Mouse (Mus musculus): ENCODE results near the gene Lrrfip1.

Lrrfip1 gene

DNA sequence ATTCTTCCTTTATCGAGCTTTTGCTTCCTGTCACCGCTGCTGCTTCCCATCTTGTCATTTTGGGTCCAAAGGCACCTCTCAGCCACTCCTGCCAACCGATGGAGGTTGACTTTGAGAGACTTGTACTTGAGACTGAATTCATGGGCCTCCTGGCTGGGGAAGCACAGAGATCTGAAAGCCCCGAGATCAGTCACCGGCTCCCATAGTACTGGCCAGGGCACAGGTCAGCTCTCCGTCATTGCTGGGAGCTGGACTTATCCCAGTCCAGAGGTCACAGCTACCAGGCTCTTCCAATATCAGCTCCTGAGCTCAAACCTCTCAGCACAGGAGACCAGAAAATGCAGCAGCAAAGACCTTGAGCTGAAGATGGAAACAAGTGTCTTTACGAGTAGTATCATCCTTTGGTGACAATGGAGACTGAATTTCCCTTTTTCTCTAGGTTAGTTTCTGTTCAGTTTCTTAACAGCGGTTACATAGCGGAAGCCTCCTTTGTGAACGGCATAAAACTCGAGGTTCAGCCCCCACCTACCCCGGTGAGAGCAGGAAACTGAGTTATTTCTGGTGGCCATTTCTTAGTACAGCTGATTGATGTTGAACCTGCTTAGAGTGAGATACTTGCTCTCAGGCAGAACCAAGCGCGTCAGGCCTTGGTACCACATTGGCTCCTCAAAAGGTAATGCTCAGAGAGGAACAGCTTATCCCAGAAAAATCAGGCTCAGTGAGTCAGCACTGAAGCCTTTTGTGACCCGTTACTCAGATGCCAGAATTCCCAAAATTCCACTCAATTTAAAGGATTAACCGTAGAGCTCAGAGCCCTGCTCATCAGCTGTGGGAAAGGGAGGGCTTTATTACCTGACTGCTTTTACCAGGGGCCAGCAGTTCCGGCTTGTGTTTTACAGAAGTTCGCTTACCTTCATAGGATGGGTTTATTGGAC lies 59.0 kb downstream of the Lrrfip1 start:
- peak; percentile 60 to 63 for DNase-seq

- DNase-seq: no peak
These were observed 59.7 kb downstream of the Lrrfip1 start for GRCm38 (mm10) chr1:91058251-91058650.

GRCm38 (mm10) chr1:91059792-91060604 lies 61.5 kb downstream of the Lrrfip1 start:
- DNase-seq: no peak

DNA sequence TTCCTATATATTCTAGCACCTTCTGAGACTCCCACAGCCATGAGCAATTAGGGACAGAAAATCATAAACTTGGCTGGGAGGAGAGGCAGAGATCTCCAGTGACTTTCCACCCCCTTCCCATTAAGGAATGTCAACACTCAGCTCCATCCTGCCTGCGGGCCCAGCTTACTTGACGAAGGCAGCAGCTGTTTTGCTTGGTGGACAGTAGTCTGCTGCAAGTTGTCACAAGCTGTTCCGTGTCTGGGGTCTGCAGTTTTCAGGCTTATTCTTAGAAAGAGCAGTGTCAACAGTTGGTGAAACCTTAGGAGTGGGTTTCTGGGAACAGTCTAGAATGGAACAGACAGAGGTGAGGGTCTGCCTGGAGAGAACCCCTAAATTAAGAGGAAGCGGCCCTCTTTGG lies 62.6 kb downstream of the Lrrfip1 start:
- no peak for DNase-seq

GRCm38 (mm10) chr1:91062363-91062762 lies 63.8 kb downstream of the Lrrfip1 start:
- peak in 1 of 2 experiments; percentile 35 for DNase-seq

- no peak for DNase-seq
These were observed 65.5 kb downstream of the Lrrfip1 start for GRCm38 (mm10) chr1:91064053-91064452.

- DNase-seq: peak in 1 of 2 experiments; percentile 37
These were observed 66.5 kb downstream of the Lrrfip1 start for GRCm38 (mm10) chr1:91064903-91065525.

- DNase-seq: no peak
These were observed 67.5 kb downstream of the Lrrfip1 start for GRCm38 (mm10) chr1:91066061-91066460.

DNA sequence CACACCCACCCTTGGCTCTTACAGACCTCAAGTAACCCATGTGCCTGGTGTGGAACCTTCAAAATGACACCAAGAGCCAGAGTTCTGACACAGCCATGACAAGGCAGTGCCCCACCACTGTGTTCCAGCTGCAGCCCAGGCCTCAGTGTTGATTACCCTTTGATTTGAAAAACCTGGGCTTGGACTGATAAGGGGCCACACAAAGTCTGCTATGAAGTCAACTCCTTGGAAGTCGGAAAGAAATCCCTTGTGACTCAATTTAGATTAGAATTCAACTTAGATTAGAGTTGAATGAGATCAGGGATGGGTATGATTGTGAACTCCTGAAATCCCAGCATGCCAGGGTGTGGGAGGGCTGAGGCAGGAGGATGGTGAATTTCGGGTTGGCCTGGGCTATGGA lies 68.1 kb downstream of the Lrrfip1 start:
- no peak for DNase-seq

DNA sequence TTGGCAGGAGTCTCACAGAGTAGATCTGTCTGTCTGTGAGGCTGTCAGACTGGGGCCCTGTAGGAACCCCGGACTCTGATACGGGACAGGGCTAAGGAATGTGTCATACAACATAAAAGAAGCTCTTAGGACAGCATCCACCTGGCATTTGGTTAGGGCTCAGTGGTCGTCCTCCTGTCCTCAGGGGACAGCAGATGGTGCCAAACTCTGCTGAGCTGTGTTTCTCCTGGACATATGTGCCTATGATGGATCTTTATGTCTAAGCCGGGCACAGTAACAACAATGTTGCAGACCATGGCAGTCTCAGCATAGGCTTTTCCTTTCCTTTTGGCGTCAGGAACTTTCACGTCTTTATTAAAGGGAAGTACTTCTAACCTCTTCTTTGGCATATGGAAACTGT lies 69.2 kb downstream of the Lrrfip1 start:
- DNase-seq: no peak

GRCm38 (mm10) chr1:91069575-91069974 lies 71.0 kb downstream of the Lrrfip1 start:
- no peak for DNase-seq

DNA sequence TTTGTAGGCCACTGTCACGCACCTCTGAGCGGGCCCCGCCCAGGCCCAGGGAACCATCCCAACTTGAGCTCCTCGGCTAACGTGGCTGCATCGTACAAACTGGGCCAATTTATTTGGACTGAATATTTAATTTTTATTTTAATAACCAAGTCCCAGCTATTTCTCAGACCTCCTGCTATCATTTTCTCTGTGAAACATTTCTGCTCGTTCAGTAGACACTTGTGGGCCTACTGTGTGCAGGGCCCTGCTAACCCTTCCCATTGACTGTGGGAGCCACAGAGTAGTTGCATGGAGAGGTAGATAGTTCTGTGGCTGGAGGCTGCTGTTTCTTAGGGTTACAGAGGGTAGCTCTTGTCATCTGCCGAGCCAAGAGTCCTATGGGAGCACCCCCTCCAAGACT lies 72.0 kb downstream of the Lrrfip1 start:
- DNase-seq: no peak

GRCm38 (mm10) chr1:91071671-91072290 lies 73.2 kb downstream of the Lrrfip1 start:
- DNase-seq: no peak

- no peak for DNase-seq
These were observed 78.4 kb downstream of the Lrrfip1 start for GRCm38 (mm10) chr1:91076946-91077345.

DNA sequence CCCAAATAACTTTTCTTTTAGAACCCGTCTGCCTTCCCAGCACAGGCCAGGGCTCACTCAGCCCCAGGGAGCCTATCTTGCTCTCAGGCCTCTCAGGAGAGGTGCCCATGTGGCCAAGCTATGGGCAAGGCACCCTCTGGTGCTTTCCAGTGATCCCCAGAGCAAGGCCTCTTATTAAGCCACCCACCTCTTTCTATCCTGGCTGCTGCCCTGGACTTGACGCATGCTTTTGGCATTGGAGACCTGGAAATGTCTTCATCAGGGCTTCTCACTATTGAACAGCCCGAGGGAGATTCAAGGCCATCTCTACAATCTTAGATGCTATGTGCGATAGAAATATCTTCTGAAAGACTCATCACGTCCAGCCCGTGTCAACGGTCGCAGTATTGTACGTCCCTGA lies 78.9 kb downstream of the Lrrfip1 start:
- DNase-seq: no peak

GRCm38 (mm10) chr1:91077980-91078379 lies 79.4 kb downstream of the Lrrfip1 start:
- DNase-seq: no peak

- DNase-seq: no peak
These were observed 81.3 kb downstream of the Lrrfip1 start for GRCm38 (mm10) chr1:91079740-91080422.

- peak in 1 of 2 experiments; percentile 42 for DNase-seq
These were observed 81.8 kb downstream of the Lrrfip1 start for GRCm38 (mm10) chr1:91080423-91080749.

DNA sequence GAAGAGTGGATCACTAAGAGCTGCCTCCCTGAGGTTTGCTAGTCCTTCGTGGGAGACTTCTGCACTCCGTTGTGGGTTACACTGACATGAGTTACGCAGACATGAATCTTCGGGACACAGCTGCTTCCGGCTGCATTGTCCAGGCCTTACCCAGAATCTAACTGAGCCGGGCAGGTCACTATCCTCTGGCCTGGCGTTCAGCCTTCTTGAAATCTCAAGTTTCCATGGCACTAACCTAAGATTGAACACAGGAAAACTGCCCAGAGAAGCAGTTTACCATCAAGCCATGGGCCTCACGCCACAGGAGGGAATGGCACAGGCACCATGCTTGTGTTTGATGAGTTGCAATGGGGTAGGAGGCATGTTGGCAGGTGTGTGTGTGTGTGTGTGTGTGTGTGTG lies 85.8 kb downstream of the Lrrfip1 start:
- DNase-seq: no peak

GRCm38 (mm10) chr1:91085009-91085408 lies 86.5 kb downstream of the Lrrfip1 start:
- no peak for DNase-seq

DNA sequence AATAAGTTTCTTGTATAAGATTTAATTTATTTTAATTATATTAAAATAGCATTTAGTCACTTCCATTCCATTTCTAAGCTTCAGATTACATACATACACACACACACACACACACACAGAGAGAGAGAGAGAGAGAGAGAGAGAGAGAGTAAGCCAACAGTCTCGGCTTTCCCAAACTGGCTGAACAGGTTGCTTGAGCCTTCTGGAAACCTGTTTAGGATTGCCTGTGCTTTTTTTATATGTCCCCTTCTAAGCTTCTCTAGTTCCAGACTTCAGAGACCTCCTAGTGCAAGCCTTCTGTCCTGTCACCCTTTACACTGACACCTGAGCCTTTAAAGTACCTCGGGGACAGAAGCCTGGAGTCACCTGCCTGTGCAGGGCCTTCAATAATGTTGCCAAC lies 87.1 kb downstream of the Lrrfip1 start:
- no peak for DNase-seq

GRCm38 (mm10) chr1:91086325-91086724 lies 87.8 kb downstream of the Lrrfip1 start:
- DNase-seq: no peak
